Mouse (Mus musculus) hindbrain, embryonic 13.5 days (tissue): Measurements from ENCODE around the gene U2surp. TPM values are rescaled to one million over a fixed set of nuclear protein-coding genes. Genes with fewer than 3 reads are reported as not detected.

ENCODE experiments used
- ATAC-seq: fragments of 200-750 bp; cut with Nextera tagmentation; 2 replicates; pipeline ENCODE4 v1.8.0; 2017; ENCODE audit warnings: moderate TSS enrichment; ENCODE audit not compliant: low FRiP score
- H3K27ac ChIP-seq: fragments of 300-500 bp; sonication (generic); 2 replicates; pipeline ENCODE4 v1.5.1; 2015; ENCODE audit warnings: inconsistent platforms, mild to moderate bottlenecking, moderate library complexity
- H3K27me3 ChIP-seq: fragments of 300-500 bp; sonication (generic); 2 replicates; pipeline ENCODE4 v1.6.1; 2015; ENCODE audit warnings: mild to moderate bottlenecking, inconsistent platforms
- H3K36me3 ChIP-seq: fragments of 300-500 bp; sonication (generic); 2 replicates; pipeline ENCODE4 v1.6.1; 2015; ENCODE audit warnings: mild to moderate bottlenecking, inconsistent platforms
- H3K4me1 ChIP-seq: fragments of 300-500 bp; sonication (generic); replicated peaks from 2 replicates; pipeline ENCODE4 v1.6.1; 2015; ENCODE audit warnings: inconsistent platforms
- H3K4me2 ChIP-seq: fragments of 300-500 bp; sonication (generic); 2 replicates; pipeline ENCODE4 v1.6.1; 2015; ENCODE audit warnings: inconsistent platforms, mild to moderate bottlenecking, moderate library complexity
- H3K4me3 ChIP-seq: fragments of 300-500 bp; sonication (generic); 2 replicates; pipeline ENCODE4 v1.5.1; 2015; ENCODE audit warnings: mild to moderate bottlenecking, inconsistent platforms
- H3K9ac ChIP-seq: fragments of 300-500 bp; sonication (generic); 2 replicates; pipeline ENCODE4 v1.6.1; 2015; ENCODE audit warnings: mild to moderate bottlenecking, inconsistent platforms
- H3K9me3 ChIP-seq: fragments of 300-500 bp; sonication (generic); 2 replicates; pipeline ENCODE4 v1.6.1; 2016; ENCODE audit warnings: inconsistent platforms
- WGBS: fragments of 180-500 bp; shearing (Covaris S2); methylation state at CpG from one replicate; pipeline ENCODE4 v1.1.7; 2015; 5-methylcytosine and 5-hydroxymethylcytosine counted together
- polyA plus RNA-seq: library from polyadenylated mRNA; unstranded; fragments of >200 nt; fragmentation: Nextera tagmentation; extraction: Ambion mirVana; gene quantifications from 2 replicates; pipeline ENCODE4 v1.2.1, GENCODE M21; 2015

The U2surp gene
- polyA plus RNA-seq, 1 experiment from 2014 or later, result 158 TPM

GRCm38 (mm10) chr9:95428277-95428676 lies 83.5 kb downstream of the U2surp start:
- 84% methylated on average over 4 of the region's 4 CpGs for WGBS
- H3K9ac ChIP-seq, result no peak overlapping the region
- no peak overlapping the region for H3K4me3 ChIP-seq
- no peaks in the 10 kb centered on the region for H3K36me3 ChIP-seq
- no peaks in the 10 kb centered on the region for H3K9me3 ChIP-seq
- no peak overlapping the region for H3K27ac ChIP-seq
- H3K4me2 ChIP-seq, result no peak overlapping the region
- H3K4me1 ChIP-seq, result no peaks in the 10 kb centered on the region
- H3K27me3 ChIP-seq, result no peaks in the 10 kb centered on the region
- ATAC-seq, result no peak

DNA sequence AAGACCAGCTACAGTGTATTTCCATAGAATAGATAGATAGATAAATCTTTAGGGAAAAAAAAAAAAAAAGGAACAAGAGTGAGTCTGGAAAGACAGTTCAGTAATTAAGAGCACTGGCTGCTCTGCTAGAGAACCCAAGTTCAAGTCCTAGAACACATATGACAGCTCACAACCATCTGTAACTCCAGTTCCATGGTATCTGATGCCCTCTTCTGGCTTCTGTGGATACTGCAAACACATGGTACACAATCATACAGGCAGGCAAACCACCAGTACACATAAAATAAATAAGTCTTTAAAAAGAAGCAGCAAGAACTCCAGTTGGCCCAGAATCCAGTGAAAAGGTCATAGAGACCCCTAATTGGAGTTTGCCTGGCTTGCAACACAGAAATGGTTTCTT lies 97.9 kb downstream of the U2surp start:
- H3K27me3 ChIP-seq, result no peaks in the 10 kb centered on the region
- no peak overlapping the region for H3K4me2 ChIP-seq
- no peak overlapping the region for H3K27ac ChIP-seq
- H3K36me3 ChIP-seq, result no peaks in the 10 kb centered on the region
- no peaks in the 10 kb centered on the region for H3K4me1 ChIP-seq
- no peak overlapping the region for H3K4me3 ChIP-seq
- no peak overlapping the region for H3K9ac ChIP-seq
- no peaks in the 10 kb centered on the region for H3K9me3 ChIP-seq
- ATAC-seq, result no peak

- no peaks in the 10 kb centered on the region for H3K9me3 ChIP-seq
- no peak overlapping the region for H3K9ac ChIP-seq
- H3K4me3 ChIP-seq, result no peak overlapping the region
- H3K27ac ChIP-seq, result no peak overlapping the region
- H3K36me3 ChIP-seq, result no peaks in the 10 kb centered on the region
- H3K27me3 ChIP-seq, result peaks cover 7% of the 10 kb centered on the region
- H3K4me1 ChIP-seq, result peaks cover 7% of the 10 kb centered on the region
- no peak for ATAC-seq
- 94% methylated on average over 4 of the region's 4 CpGs for WGBS
- H3K4me2 ChIP-seq, result no peak overlapping the region
Measured at GRCm38 (mm10) chr9:95412047-95412446, 99.7 kb downstream of the U2surp start.

GRCm38 (mm10) chr9:95407586-95408220 lies 104.1 kb downstream of the U2surp start:
- Histone ChIP-seq H3K27me3 (peaks cover 20% of the 10 kb centered on the region), H3K27ac (peak overlapping the region; percentile 84), H3K9me3 (no peaks in the 10 kb centered on the region), H3K36me3 (peaks cover 4% of the 10 kb centered on the region; the same call in 1 of the 2 replicates), H3K4me2 (peak overlapping the region; percentile 99), H3K9ac (peak overlapping the region; percentile 84), H3K4me3 (peak overlapping the region; percentile 69), H3K4me1 (peaks cover 22% of the 10 kb centered on the region)
- ATAC-seq, result peak; percentile 29
- 1% methylated on average over 24 of the region's 24 CpGs for WGBS

Other genes starting within 250 kb of the U2surp start
- 9.7 and 10.3 TPM in 2 replicates for gene Chst2, start 105.3 kb downstream of the U2surp start, polyA plus RNA-seq
- 2.7 and 3.1 TPM in 2 replicates for gene Paqr9, start 47.7 kb upstream of the U2surp start, polyA plus RNA-seq
- 3.3 and 3.6 TPM in 2 replicates for gene Pcolce2, start 125.6 kb upstream of the U2surp start, polyA plus RNA-seq
- 6.4 and 6.8 TPM in 2 replicates for gene Trpc1, start 238.4 kb upstream of the U2surp start, polyA plus RNA-seq